Mouse (Mus musculus) activated CD4-positive, CD25-positive, alpha-beta regulatory T cell, adult 4 months (primary cell): ENCODE measurements around the gene Rp9. TPM values are rescaled to one million over a fixed set of nuclear protein-coding genes. Genes with fewer than 3 reads are reported as not detected.

ENCODE experiments used
- polyA plus RNA-seq, 2 experiments: library from polyadenylated mRNA; unstranded; fragments of 100-300 nt; shearing (Covaris generic); gene quantifications; one replicate each; pipeline ENCODE4 v1.2.1; 2017

The Rp9 gene
- polyA plus RNA-seq, 2 experiments from 2014 or later = 35.3 to 41.9 TPM

Other genes starting within 250 kb of the Rp9 start
- gene Zfp809, start 244.0 kb downstream of the Rp9 start, polyA plus RNA-seq = 10 to 100 TPM; 42.6 to 43.0 TPM
- 1 to 10 TPM; 6.3 to 7.1 TPM for gene Zfp599, start 209.8 kb downstream of the Rp9 start, polyA plus RNA-seq
- gene Zfp810, start 162.1 kb downstream of the Rp9 start, polyA plus RNA-seq = 10 to 100 TPM; 14.1 to 14.6 TPM
- 1 to 10 TPM; 2.6 to 2.8 TPM for gene Anln, start 80.6 kb downstream of the Rp9 start, polyA plus RNA-seq
- 1 to 10 TPM; 1.7 to 2.2 TPM for gene 9530077C05Rik, start 58.2 kb downstream of the Rp9 start, polyA plus RNA-seq
- gene Gm17545, start 15.5 kb downstream of the Rp9 start, polyA plus RNA-seq = not detected
- gene Bbs9, start 6.0 kb upstream of the Rp9 start, polyA plus RNA-seq = 10 to 100 TPM; 10.7 to 15.1 TPM